Mouse (Mus musculus): Measurements from ENCODE around the gene Ccl1.

DNA sequence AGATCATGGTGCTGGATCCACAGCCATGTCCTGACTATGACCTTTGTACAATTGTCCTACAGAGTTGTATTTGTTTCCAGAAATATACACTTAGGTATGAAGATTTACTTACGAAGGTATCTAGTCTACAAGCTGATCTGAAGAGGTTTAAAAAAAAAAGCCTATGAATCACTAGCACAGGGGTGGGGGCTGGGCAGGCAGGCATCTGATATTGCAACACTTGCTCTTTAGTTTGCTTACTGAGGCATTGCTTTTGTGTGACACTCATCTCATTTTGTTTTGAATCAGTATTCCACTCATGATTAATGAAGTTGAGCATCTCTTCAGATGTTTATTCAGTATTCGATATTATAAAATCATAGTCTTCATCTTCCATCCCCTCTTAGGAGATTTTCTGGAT is 169.3 kb downstream of the Ccl1 start:
- TF ChIP-seq GATA1 (IDR thresholded peaks at IDR 0.05; ENCODE audit: low read length) (no peak), TAL1 (IDR thresholded peaks at IDR 0.05; ENCODE audit: low read length) (no peak)
